Mouse (Mus musculus) T-helper 17 cell (primary cell): ENCODE data around the gene Lhpp.

Source experiments
- in situ Hi-C, 2 experiments: fragments of 300-600 bp; cut with MboI, MseI; formaldehyde crosslinking; loops; 1 replicate in 1 of 2; 2 replicates in 1 of 2; pipeline ENCODE4 v1.15.1; 2025; ENCODE audit warnings: high pct_unique_total_duplicates in 2 of 2

Lhpp gene

GRCm38 (mm10) chr7:132732136-132732789, 121.8 kb downstream of the Lhpp start:
- in situ Hi-C loops, result no loop called here

DNA sequence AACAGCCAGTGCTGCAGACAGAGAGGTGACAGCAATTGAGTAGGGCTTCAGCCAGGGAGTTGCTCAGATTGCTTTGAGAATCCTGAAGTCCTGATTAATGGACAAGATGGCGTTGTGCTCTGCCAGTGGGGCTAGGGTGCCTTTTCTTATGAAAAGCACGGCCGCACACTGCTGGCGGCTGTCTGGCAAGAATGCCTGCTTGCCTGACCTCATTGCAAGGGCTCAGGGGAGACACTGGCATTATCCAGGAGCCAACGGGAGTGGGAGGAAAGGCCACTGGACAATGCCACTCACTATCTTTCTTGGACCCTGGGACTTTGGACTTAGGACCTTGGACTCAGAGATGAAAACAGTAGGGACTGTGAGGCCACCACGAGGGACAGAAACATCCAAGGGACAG, 123.1 kb downstream of the Lhpp start:
- in situ Hi-C loops, result no loop called here

DNA sequence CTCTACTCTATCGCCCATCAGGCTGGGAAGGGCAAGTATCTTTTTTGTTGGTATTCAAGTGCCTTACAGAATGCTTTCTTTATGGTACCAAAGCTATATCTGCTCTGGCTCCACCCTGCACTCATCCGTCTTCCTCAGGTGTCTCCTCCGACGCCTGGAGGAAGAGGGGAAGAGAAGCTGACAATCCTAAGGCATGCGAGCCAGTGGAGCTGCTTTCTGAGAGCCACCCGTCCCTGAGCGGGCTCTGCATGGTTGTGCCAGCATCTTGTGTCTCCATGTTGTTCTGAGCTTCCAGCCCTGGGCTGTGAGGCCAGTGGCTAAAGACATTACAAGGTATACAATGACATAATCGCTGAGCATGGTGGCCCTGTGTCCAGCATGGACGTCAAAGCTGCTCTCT, 123.8 kb downstream of the Lhpp start:
- in situ Hi-C loops, result no loop called here

DNA sequence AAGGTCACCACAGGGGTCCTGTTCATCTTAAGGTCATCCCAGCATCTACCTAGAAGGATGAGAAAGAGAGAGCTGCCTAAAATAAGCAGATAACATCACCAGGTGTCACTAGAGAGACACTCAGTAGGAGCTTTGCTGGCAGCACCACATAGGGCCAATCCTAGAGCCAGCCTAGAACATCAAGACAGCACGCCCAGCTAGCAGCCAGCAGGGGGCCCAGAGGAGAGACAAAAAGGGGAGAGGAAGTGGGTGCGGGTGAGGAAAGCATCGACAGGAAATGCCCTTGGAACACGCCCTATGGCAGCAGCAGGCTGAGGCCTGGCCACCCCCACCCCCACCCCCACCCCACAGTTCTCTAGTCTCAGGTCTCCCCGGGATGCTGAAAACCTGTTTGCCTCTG, 124.7 kb downstream of the Lhpp start:
- in situ Hi-C loops, result no loop called here

DNA sequence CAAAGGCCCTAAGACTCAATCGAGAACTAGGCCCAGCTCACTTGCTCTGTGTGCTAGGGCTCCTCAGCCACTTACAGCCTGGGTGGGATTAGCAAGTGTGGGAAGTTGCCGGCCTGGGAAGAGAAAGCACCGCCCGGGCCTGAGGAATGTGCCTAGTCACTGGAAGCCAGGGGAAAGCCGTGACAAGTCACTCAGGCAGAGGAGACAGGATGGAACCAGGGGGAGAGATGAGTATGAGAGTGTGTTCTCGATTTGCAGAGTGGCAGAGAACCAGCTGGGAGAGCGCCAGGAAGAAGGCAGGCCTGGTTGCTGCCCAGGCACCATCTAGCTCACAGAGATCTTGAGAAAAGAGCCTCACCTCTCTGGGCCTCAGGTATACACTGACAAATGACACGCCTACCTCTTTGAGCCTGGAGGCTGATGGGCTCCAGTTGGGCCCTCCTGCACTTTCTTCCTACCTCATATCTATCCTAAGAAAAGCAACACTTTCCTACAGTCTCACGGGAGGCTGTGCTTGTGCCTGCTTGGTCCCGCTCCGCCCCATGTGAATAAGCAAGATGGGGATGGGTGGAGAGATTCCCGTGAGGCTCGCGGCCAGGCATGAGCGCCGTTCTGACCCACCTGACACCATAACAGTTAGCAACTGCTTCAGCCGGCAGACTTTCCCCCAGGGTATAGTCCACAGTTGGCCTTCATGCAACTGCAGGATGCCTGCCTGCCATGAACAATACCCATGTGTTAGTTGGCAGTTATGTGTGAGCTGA, 125.8 kb downstream of the Lhpp start:
- in situ Hi-C loops, result no loop called here

- in situ Hi-C loops, result no loop called here
Measured at GRCm38 (mm10) chr7:132738844-132739243, 128.4 kb downstream of the Lhpp start.

GRCm38 (mm10) chr7:132739829-132740228, 129.4 kb downstream of the Lhpp start:
- in situ Hi-C loops, result no loop called here

DNA sequence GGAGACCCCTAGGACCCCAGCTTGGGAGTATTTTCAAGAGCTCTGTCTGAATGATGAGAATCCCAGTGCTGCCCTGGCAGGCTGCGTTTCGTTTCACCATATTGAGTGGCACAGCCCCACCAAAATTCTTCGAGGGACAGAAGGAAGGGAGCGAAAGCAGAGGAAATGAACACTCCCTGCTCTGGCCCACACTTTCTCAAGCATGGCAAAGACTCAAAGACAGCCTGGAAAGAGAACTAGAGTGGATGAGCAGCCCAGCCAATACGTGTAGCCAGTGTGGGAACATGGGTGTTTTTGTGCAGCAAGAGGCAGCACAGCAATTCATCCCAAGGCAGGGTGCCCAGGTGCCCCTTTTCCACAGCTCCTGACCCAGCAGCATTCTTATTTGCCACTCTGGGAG, 132.5 kb downstream of the Lhpp start:
- in situ Hi-C loops, result no loop called here

GRCm38 (mm10) chr7:132747096-132747495, 136.7 kb downstream of the Lhpp start:
- in situ Hi-C loops, result no loop called here

- in situ Hi-C loops, result no loop called here
Measured at GRCm38 (mm10) chr7:132748076-132748769, 137.8 kb downstream of the Lhpp start.

DNA sequence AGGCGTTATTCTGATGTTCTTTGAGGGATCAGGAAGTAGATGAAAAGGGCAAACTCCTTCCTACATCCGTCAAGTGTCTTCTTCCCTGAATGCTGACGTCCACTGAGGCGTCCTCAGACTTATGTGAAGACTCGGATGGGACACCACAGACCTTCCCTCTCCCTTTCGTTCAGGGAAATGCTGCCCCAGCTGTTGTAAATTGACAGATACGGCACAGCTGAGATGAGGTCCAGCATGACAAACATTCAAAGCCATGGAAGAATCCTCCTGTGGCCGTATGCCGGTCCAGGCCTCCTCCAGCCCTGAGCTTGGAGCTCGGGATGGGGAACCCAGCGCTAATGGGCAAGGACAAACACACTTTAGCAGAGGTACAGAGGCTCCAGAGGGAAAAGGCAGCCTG, 139.1 kb downstream of the Lhpp start:
- in situ Hi-C loops, result no loop called here

DNA sequence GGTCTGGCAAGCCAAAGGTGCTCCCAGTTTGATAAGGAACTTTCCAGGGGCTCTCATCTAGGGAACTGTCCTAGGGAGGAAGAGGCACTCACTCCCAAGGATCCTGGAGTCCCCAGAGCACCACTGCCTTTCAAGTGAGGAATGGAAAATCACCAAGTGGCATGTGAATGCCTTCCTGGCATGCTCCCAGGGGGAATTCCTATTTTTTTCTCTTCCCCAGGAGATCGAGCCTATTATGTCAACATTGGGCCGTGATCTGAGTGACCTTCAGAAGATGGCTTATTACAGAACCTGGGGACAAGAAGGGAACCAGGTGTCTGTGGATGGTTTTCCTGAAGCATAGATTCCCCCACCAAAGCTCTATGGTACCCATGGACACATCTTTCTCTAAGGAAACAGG, 141.3 kb downstream of the Lhpp start:
- in situ Hi-C loops, result loop anchor here in 1 of 2 experiments (25.0 kb wide), 1 partner anchor 1189 kb away; the partner anchor contains the start of gene Bub3

GRCm38 (mm10) chr7:132753518-132754388, 143.3 kb downstream of the Lhpp start:
- in situ Hi-C loops, result loop anchor here in 1 of 2 experiments (25.0 kb wide), 1 partner anchor 1191 kb away; the partner anchor contains the start of gene Bub3

- in situ Hi-C loops, result loop anchor here in 1 of 2 experiments (25.0 kb wide), 1 partner anchor 1192 kb away; the partner anchor contains the start of gene Bub3
Measured at GRCm38 (mm10) chr7:132754389-132754750, 143.9 kb downstream of the Lhpp start.
